Comparison of ENCODE assay signal across 23 mouse cellular contexts in genomic region chr13:17326863-17327262, GRCm38 (mm10).
DNase-seq lines count a peak whose midpoint lies in the region; ATAC-seq and TF ChIP-seq lines count a peak whose summit lies in the region.
"Had no signal": no experiment of that assay in that cellular context is flagged by ENCODE, and none has a peak within 500 bp of the region (broad histone marks: within the 10 kb centered on the region; RNA-seq: fewer than 3 reads in every experiment).

No protein-coding gene starts in this region.

- H3K4me1 ChIP-seq in embryonic fibroblast, embryonic 13.5 days (ENCODE audit: control insufficient read depth, insufficient read depth, low read length) = peaks cover 3% of the 10 kb centered on the region; the same call in 1 of the 2 replicates
- H3K4me1 ChIP-seq: embryonic facial prominence, embryonic 10.5 days; embryonic facial prominence, embryonic 12.5 days; forebrain, embryonic 10.5 days; forebrain, embryonic 12.5 days had no signal

- DNase-seq in frontal cortex, adult 2 months (ENCODE audit: extremely low spot score in 1 of 2, low spot score in 1 of 2) = no peak
- DNase-seq in NIH3T3 (ENCODE audit: low read depth) = peak; percentile 22
- DNase-seq in testis, postnatal 10 days (ENCODE audit: low spot score) = no peak
- DNase-seq: adrenal gland, adult 8-10 months; adrenal gland, postnatal 14 days; adrenal gland, postnatal 36 days; B cell, adult 2 months; cerebellum, adult 11-12 months; cerebellum, adult 2 months; cerebellum, adult 9-10 months; cerebellum, postnatal 10 days; cerebellum, postnatal 25 days had no signal

- H3K4me3 ChIP-seq in embryonic fibroblast, embryonic 13.5 days (ENCODE audit: insufficient read depth, low read length) = no peak overlapping the region
- H3K4me3 ChIP-seq: embryonic facial prominence, embryonic 10.5 days; embryonic facial prominence, embryonic 12.5 days; erythroblast, embryonic 14.5 days; forebrain, embryonic 10.5 days; forebrain, embryonic 12.5 days had no signal

- TF ChIP-seq POLR2A in embryonic fibroblast, embryonic 13.5 days (IDR thresholded peaks at IDR 0.05; ENCODE audit: low read depth, low read length) = no peak

- TF ChIP-seq CTCF in embryonic fibroblast, embryonic 13.5 days (IDR thresholded peaks at IDR 0.05; ENCODE audit: borderline replicate concordance, insufficient read depth, low read length) = no peak

- H3K27ac ChIP-seq in embryonic fibroblast, embryonic 13.5 days (ENCODE audit: insufficient read depth, low read length) = peak overlapping the region; percentile 45
- H3K27ac ChIP-seq: embryonic facial prominence, embryonic 10.5 days; embryonic facial prominence, embryonic 12.5 days; forebrain, embryonic 10.5 days; forebrain, embryonic 12.5 days had no signal

- ATAC-seq in frontal cortex, adult (ENCODE audit: low TSS enrichment) = peak; percentile 31; the same call in 1 of the 2 replicates
- ATAC-seq: activated CD4-positive, CD25-positive, alpha-beta regulatory T cell, adult 4 months; CD4-positive, CD25-positive, alpha-beta regulatory T cell, adult 4 months; forebrain, embryonic 14.5 days; forebrain, embryonic 16.5 days had no signal
